Mouse (Mus musculus): Measurements from ENCODE around the gene Caln1. TPM values are rescaled to one million over a fixed set of nuclear protein-coding genes. Genes with fewer than 3 reads are reported as not detected.

Gene Caln1
- polyA plus RNA-seq, 1 experiment = not detected

DNA sequence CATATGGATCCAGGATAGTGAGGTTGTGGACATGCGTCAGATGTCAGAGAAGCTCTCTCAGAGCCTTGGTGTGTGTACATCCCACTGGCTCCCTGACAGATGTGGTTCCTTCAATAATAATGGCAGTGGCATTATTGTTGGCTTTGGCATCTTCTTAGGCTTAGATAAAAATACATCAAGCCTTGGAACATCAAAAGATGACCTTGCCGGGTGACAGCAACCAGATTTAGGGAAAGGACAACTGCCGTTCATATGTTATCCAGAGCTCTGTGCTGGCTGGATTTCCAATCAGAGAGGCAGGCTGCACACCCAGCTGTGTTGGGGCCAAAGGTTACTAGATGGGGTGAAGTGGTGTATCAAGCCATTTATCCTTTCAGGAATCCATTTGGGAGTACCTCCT, 6.2 kb downstream of the Caln1 start:
- TF ChIP-seq POLR2A (IDR thresholded peaks at IDR 0.05; ENCODE audit: insufficient read depth, low read depth, low read length) = no peak
- TF ChIP-seq CTCF (IDR thresholded peaks at IDR 0.05; ENCODE audit: insufficient read depth, low read depth, low read length) = no peak
- no peak overlapping the region for H3K4me3 ChIP-seq (ENCODE audit: insufficient read depth, low read depth, low read length)
- 92% methylated on average over 3 of the region's 3 CpGs for WGBS
- H3K4me1 ChIP-seq (ENCODE audit: control insufficient read depth, insufficient read depth, low read length) = no peaks in the 10 kb centered on the region
- no peak overlapping the region for H3K27ac ChIP-seq (ENCODE audit: insufficient read depth, low read depth, low read length)

DNA sequence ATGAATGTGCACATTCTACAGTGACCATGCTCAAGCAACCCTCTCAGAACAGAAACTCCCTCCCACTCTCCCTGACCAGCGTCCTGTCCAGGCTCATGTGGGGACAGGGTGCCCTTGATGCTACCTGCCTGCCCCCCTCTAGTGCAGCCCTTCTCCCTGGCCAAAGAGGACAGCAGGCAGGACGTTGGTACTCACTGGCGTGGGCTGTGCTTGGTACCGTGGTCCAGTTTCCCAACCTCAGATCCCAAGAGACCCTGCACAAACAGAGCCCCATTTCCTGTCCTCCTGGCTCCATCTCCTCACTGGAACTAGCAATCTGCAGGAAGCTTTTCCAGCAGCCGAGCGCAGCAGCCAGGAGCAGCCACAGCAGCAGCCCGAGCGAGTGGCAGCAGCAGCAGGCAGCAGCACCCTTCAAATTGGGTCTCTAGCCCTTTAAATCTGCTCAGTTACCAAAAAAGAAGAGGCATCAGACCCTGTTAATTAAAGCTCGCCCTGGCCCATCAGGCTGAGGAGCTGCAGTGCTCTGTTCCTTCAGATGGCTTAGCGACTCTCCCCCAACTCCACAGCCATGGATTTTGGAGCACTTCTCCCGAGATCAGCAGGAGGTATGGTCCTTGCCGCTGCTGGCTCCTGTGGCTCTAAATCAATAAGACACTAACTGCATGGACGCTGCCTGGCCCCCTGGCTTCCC, 15.1 kb downstream of the Caln1 start, which contains the start of gene A330070K13Rik:
TSS of gene A330070K13Rik (minus strand) at position 410 of the 691 bp plus-strand sequence.
- no peak for TF ChIP-seq POLR2A (IDR thresholded peaks at IDR 0.05; ENCODE audit: insufficient read depth, low read depth, low read length)
- TF ChIP-seq CTCF (IDR thresholded peaks at IDR 0.05; ENCODE audit: insufficient read depth, low read depth, low read length) = no peak
- Histone ChIP-seq H3K4me3 (ENCODE audit: insufficient read depth, low read depth, low read length) (peak within 1 kb of the TSS; percentile 11), H3K4me1 (ENCODE audit: control insufficient read depth, insufficient read depth, low read length) (peaks cover 10% of the 10 kb centered on the region), H3K27ac (ENCODE audit: insufficient read depth, low read depth, low read length) (no peak within 1 kb of the TSS)
- WGBS = 9% methylated on average over 13 of the region's 13 CpGs

DNA sequence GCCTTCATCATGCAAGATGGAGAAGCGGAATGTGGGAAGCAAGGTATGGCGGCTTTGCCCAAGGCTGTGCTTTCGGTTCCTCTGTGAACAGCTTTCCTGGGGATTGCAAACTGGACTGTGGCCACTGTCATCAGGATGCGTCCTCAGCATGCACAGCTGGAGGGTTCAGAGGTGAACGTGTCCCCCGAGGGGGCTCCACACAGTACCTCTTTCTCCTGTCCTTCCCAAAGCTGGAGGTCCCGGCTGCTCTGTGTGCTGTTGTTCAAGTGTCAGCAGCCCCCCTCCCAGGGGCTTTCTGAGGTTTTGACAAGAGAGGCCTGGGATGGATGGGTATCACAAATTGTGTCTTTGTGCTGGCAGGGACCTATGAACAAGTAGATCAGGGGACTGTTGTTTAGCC, 17.2 kb downstream of the Caln1 start:
- H3K27ac ChIP-seq (ENCODE audit: insufficient read depth, low read depth, low read length) = no peak overlapping the region
- TF ChIP-seq POLR2A (IDR thresholded peaks at IDR 0.05; ENCODE audit: insufficient read depth, low read depth, low read length) (no peak), CTCF (IDR thresholded peaks at IDR 0.05; ENCODE audit: insufficient read depth, low read depth, low read length) (no peak)
- H3K4me3 ChIP-seq (ENCODE audit: insufficient read depth, low read depth, low read length) = no peak overlapping the region
- 74% methylated on average over 7 of the region's 7 CpGs for WGBS
- H3K4me1 ChIP-seq (ENCODE audit: control insufficient read depth, insufficient read depth, low read length) = peaks cover 10% of the 10 kb centered on the region

GRCm38 (mm10) chr5:130393618-130394355, 24.5 kb downstream of the Caln1 start:
- no peak overlapping the region for H3K27ac ChIP-seq (ENCODE audit: insufficient read depth, low read depth, low read length)
- 39% methylated on average over 8 of the region's 8 CpGs for WGBS
- H3K4me3 ChIP-seq (ENCODE audit: insufficient read depth, low read depth, low read length) = no peak overlapping the region
- TF ChIP-seq POLR2A (IDR thresholded peaks at IDR 0.05; ENCODE audit: insufficient read depth, low read depth, low read length) = no peak
- TF ChIP-seq CTCF (IDR thresholded peaks at IDR 0.05; ENCODE audit: insufficient read depth, low read depth, low read length) = no peak
- no peaks in the 10 kb centered on the region for H3K4me1 ChIP-seq (ENCODE audit: control insufficient read depth, insufficient read depth, low read length)

DNA sequence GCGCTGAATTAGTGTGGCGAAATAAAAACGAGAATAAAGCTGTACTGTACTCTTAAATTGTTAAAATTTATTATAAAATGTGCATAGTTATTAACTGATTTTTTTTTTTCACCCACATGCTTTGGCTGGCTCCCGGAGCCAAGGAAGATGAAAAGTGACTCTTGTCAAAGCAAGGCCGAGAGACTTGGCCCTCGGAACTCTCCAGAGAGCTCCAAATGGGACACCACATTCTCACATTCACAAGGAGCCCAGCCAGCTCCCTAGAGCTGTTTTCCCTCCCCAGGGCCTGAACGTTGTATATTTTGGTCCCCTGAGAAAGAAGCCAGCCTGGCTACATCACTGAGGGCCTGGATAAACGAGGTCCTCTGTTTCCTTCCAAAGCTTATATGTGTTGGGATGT, 25.1 kb downstream of the Caln1 start:
- H3K4me3 ChIP-seq (ENCODE audit: insufficient read depth, low read depth, low read length) = no peak overlapping the region
- TF ChIP-seq CTCF (IDR thresholded peaks at IDR 0.05; ENCODE audit: insufficient read depth, low read depth, low read length) (no peak), POLR2A (IDR thresholded peaks at IDR 0.05; ENCODE audit: insufficient read depth, low read depth, low read length) (no peak)
- no peaks in the 10 kb centered on the region for H3K4me1 ChIP-seq (ENCODE audit: control insufficient read depth, insufficient read depth, low read length)
- no peak overlapping the region for H3K27ac ChIP-seq (ENCODE audit: insufficient read depth, low read depth, low read length)
- WGBS = 56% methylated on average over 8 of the region's 8 CpGs

- TF ChIP-seq POLR2A (IDR thresholded peaks at IDR 0.05; ENCODE audit: insufficient read depth, low read depth, low read length) (no peak), CTCF (IDR thresholded peaks at IDR 0.05; ENCODE audit: insufficient read depth, low read depth, low read length) (no peak)
- no peak overlapping the region for H3K4me3 ChIP-seq (ENCODE audit: insufficient read depth, low read depth, low read length)
- WGBS = 77% methylated on average over 6 of the region's 6 CpGs
- no peaks in the 10 kb centered on the region for H3K4me1 ChIP-seq (ENCODE audit: control insufficient read depth, insufficient read depth, low read length)
- no peak overlapping the region for H3K27ac ChIP-seq (ENCODE audit: insufficient read depth, low read depth, low read length)
Observed at GRCm38 (mm10) chr5:130395142-130395541, 25.9 kb downstream of the Caln1 start.

- Histone ChIP-seq H3K27ac (ENCODE audit: insufficient read depth, low read depth, low read length) (no peak overlapping the region), H3K4me3 (ENCODE audit: insufficient read depth, low read depth, low read length) (no peak overlapping the region), H3K4me1 (ENCODE audit: control insufficient read depth, insufficient read depth, low read length) (no peaks in the 10 kb centered on the region)
- TF ChIP-seq CTCF (IDR thresholded peaks at IDR 0.05; ENCODE audit: insufficient read depth, low read depth, low read length) (no peak), POLR2A (IDR thresholded peaks at IDR 0.05; ENCODE audit: insufficient read depth, low read depth, low read length) (no peak)
- 93% methylated on average over 8 of the region's 8 CpGs for WGBS
Observed at GRCm38 (mm10) chr5:130400136-130400917, 31.1 kb downstream of the Caln1 start.

DNA sequence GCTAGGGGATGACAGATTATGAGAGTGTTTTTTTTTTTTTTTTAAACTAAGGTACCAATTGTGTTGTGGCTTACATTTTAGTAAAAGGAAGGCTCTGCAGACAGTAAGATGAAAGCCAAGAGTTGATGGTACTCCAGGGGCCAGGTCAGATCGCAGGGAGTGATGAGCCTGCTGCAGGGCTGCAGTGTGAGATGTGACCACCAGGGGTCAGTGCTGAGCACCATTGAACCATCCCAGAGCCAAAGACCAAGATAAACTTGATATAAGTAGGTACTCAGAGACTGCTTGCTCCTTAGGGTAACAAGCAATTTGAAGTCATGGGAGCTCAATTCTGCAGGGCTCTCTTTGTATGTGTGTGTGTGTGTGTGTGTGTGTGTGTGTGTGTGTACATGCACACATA, 35.9 kb downstream of the Caln1 start:
- H3K27ac ChIP-seq (ENCODE audit: insufficient read depth, low read depth, low read length) = no peak overlapping the region
- TF ChIP-seq CTCF (IDR thresholded peaks at IDR 0.05; ENCODE audit: insufficient read depth, low read depth, low read length) (peak; percentile 77), POLR2A (IDR thresholded peaks at IDR 0.05; ENCODE audit: insufficient read depth, low read depth, low read length) (no peak)
- WGBS = 35% methylated on average over 1 of the region's 1 CpGs
- no peaks in the 10 kb centered on the region for H3K4me1 ChIP-seq (ENCODE audit: control insufficient read depth, insufficient read depth, low read length)
- H3K4me3 ChIP-seq (ENCODE audit: insufficient read depth, low read depth, low read length) = no peak overlapping the region

DNA sequence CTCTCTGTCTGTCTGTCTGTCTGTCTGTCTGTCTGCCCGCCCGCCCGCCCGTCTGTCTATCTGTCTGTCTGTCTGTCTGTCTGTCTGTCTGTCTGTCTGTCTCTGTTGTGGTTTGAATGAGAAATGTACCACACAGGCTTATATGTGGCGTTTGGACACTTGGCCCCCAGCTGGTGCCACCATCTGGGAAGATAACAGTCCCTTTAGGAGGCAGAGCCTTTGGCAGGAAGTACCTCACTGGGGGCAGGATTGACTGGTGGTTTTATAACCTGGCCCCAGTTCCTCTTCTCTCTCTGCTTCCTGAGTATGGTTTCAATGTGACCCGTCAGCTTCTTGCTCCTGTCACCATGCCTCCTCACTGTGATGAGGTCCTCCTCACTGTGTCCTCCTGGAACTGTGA, 40.5 kb downstream of the Caln1 start:
- TF ChIP-seq POLR2A (IDR thresholded peaks at IDR 0.05; ENCODE audit: insufficient read depth, low read depth, low read length) = no peak
- TF ChIP-seq CTCF (IDR thresholded peaks at IDR 0.05; ENCODE audit: insufficient read depth, low read depth, low read length) = no peak
- H3K27ac ChIP-seq (ENCODE audit: insufficient read depth, low read depth, low read length) = no peak overlapping the region
- H3K4me1 ChIP-seq (ENCODE audit: control insufficient read depth, insufficient read depth, low read length) = no peaks in the 10 kb centered on the region
- WGBS = 89% methylated on average over 6 of the region's 6 CpGs
- H3K4me3 ChIP-seq (ENCODE audit: insufficient read depth, low read depth, low read length) = no peak overlapping the region

Data from olfactory bulb, adult 2 months (tissue).